Mouse (Mus musculus): Measurements from ENCODE around the gene Hils1.

GRCm38 (mm10) chr11:94942282-94943023 is 24.9 kb upstream of the Hils1 start:
- TF ChIP-seq CTCF (IDR thresholded peaks at IDR 0.05; ENCODE audit: insufficient read depth, low read length) = peak; percentile 58
- no peak for TF ChIP-seq POLR2A (IDR thresholded peaks at IDR 0.05; ENCODE audit: borderline replicate concordance, extremely low read depth, low read depth, low read length)
